ENCODE assay signal across 14 mouse cellular contexts in the genomic region with DNA sequence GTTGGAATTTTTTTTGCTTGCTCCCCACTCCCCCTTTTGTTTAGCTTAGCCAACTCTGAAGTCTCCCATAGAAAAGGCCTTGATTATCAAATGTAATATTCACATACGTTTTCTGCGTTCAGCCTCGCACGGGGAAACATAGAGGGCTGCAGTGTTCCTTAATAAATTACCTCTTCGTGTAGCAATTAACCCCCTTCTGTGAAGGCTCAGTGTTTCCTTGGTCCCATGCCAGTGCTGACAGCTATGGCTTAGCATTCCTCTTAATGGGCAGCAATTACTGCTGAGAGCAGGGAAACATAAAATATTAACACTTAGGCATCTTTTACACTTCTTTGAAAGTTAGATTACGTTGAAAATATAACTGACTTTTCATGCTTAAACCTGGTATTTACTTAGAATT.
DNase-seq lines count a peak whose midpoint lies in the region; ATAC-seq and TF ChIP-seq lines count a peak whose summit lies in the region.
"Had no signal": no experiment of that assay in that cellular context is flagged by ENCODE, and none has a peak within 500 bp of the region (broad histone marks: within the 10 kb centered on the region; RNA-seq: fewer than 3 reads in every experiment).

No protein-coding gene starts in this region.

- no peak for TF ChIP-seq POLR2A in brain, embryonic 14.5 days (IDR thresholded peaks at IDR 0.05; ENCODE audit: borderline replicate concordance, extremely low read depth, insufficient read depth, insufficient read length, poor library complexity, severe bottlenecking)

- no peak overlapping the region for H3K9ac ChIP-seq in limb, embryonic 12.5 days (replicated peaks)
- H3K9ac ChIP-seq: embryonic facial prominence, embryonic 12.5 days had no signal

- peak; percentile 14 to 28 for DNase-seq in kidney, adult 8-10 months
- DNase-seq in kidney, adult 11 months, result no peak
- DNase-seq in MN1 (ENCODE audit: low spot score), result peak; percentile 24
- peak; percentile 92 for DNase-seq in brain, embryonic 14.5 days (ENCODE audit: low read depth)
- no peak for DNase-seq in lung, postnatal 4 days
- DNase-seq in heart, adult 11 months, result no peak
- DNase-seq: cerebellum, adult 9-10 months; heart, postnatal 10 days; thymus, adult 18-20 months had no signal

- WGBS in limb, embryonic 12.5 days, result 15% methylated on average over 6 of the region's 6 CpGs

- peaks cover 3% of the 10 kb centered on the region; the same call in 1 of the 2 replicates for H3K27me3 ChIP-seq in limb, embryonic 12.5 days
- H3K27me3 ChIP-seq: embryonic facial prominence, embryonic 12.5 days had no signal

- H3K27ac ChIP-seq in limb, embryonic 12.5 days, result no peak overlapping the region; the same call in 1 of the 2 replicates
- H3K27ac ChIP-seq: embryonic facial prominence, embryonic 12.5 days had no signal

- H3K36me3 ChIP-seq in limb, embryonic 12.5 days, result no peaks in the 10 kb centered on the region
- H3K36me3 ChIP-seq: embryonic facial prominence, embryonic 12.5 days had no signal

- ATAC-seq in limb, embryonic 12.5 days (ENCODE audit: insufficient number of reproducible peaks, insufficient read depth, low FRiP score, low TSS enrichment, low read depth), result peak; percentile 37; the same call in 1 of the 2 replicates
- ATAC-seq: CD4-positive, CD25-positive, alpha-beta regulatory T cell, adult 4 months; lung, postnatal 0 days had no signal

- H3K4me1 ChIP-seq in limb, embryonic 12.5 days (replicated peaks), result peaks cover 34% of the 10 kb centered on the region
- H3K4me1 ChIP-seq: embryonic facial prominence, embryonic 12.5 days had no signal

- no peak for TF ChIP-seq CTCF in brain, embryonic 14.5 days (IDR thresholded peaks at IDR 0.05; ENCODE audit: borderline replicate concordance, extremely low read depth, insufficient read depth, insufficient read length)

- H3K9me3 ChIP-seq in limb, embryonic 12.5 days, result no peaks in the 10 kb centered on the region
- H3K9me3 ChIP-seq: embryonic facial prominence, embryonic 12.5 days had no signal

- no peak overlapping the region for H3K4me2 ChIP-seq in limb, embryonic 12.5 days
- H3K4me2 ChIP-seq: embryonic facial prominence, embryonic 12.5 days; midbrain, embryonic 11.5 days had no signal

- no peak overlapping the region for H3K4me3 ChIP-seq in limb, embryonic 12.5 days (replicated peaks)
- H3K4me3 ChIP-seq: embryonic facial prominence, embryonic 12.5 days had no signal

Comparison
In these comparisons a context has a peak if more than half of its experiments do, and no peak if none do; other contexts are left out.
1. DNase-seq: peak in kidney, adult 8-10 months (2 of 2), MN1 (single experiment) and brain, embryonic 14.5 days (single experiment); none in kidney, adult 11 months (single experiment), lung, postnatal 4 days (0 of 2) and heart, adult 11 months (single experiment).